Mouse (Mus musculus) forebrain, embryonic 13.5 days (tissue): Measurements from ENCODE around the gene Ecpas. TPM values are rescaled to one million over a fixed set of nuclear protein-coding genes. Genes with fewer than 3 reads are reported as not detected.

Experiments used
- ATAC-seq: fragments of 200-750 bp; cut with Nextera tagmentation; 2 replicates; pipeline ENCODE4 v1.8.0; 2017
- H3K27ac ChIP-seq: fragments of 300-500 bp; sonication (generic); 2 replicates; pipeline ENCODE4 v1.5.1; 2015; ENCODE audit warnings: inconsistent platforms, mild to moderate bottlenecking, moderate library complexity
- H3K27me3 ChIP-seq: fragments of 300-500 bp; sonication (generic); 2 replicates; pipeline ENCODE4 v1.6.1; 2015; ENCODE audit warnings: mild to moderate bottlenecking, inconsistent platforms
- H3K36me3 ChIP-seq: fragments of 300-500 bp; sonication (generic); 2 replicates; pipeline ENCODE4 v1.6.1; 2015; ENCODE audit warnings: mild to moderate bottlenecking, inconsistent platforms; ENCODE audit not compliant: poor library complexity, severe bottlenecking
- H3K4me1 ChIP-seq: fragments of 300-500 bp; sonication (generic); 2 replicates; pipeline ENCODE4 v1.6.1; 2015; ENCODE audit warnings: inconsistent platforms
- H3K4me2 ChIP-seq: fragments of 300-500 bp; sonication (generic); 2 replicates; pipeline ENCODE4 v1.6.1; 2015; ENCODE audit warnings: inconsistent platforms, mild to moderate bottlenecking, moderate library complexity
- H3K4me3 ChIP-seq: fragments of 300-500 bp; sonication (generic); 2 replicates; pipeline ENCODE4 v1.5.1; 2015; ENCODE audit warnings: mild to moderate bottlenecking, inconsistent platforms
- H3K9ac ChIP-seq: fragments of 300-500 bp; sonication (generic); 2 replicates; pipeline ENCODE4 v1.6.1; 2015; ENCODE audit warnings: mild to moderate bottlenecking, inconsistent platforms
- H3K9me3 ChIP-seq: fragments of 300-500 bp; sonication (generic); replicated peaks from 2 replicates; pipeline ENCODE4 v1.6.1; 2016; ENCODE audit warnings: inconsistent platforms
- WGBS: fragments of 180-500 bp; shearing (Covaris S2); methylation state at CpG from one replicate; pipeline ENCODE4 v1.1.7; 2015; 5-methylcytosine and 5-hydroxymethylcytosine counted together
- polyA plus RNA-seq: library from polyadenylated mRNA; unstranded; fragments of >200 nt; fragmentation: Nextera tagmentation; extraction: Ambion mirVana; gene quantifications from 2 replicates; pipeline ENCODE4 v1.2.1, GENCODE M21; 2015

The Ecpas gene
- polyA plus RNA-seq, 1 experiment from 2014 or later: 24.7 TPM

- peak; percentile 43; the same call in 1 of the 2 replicates for ATAC-seq
- Histone ChIP-seq H3K4me1 (no peaks in the 10 kb centered on the region), H3K4me2 (no peak overlapping the region), H3K4me3 (no peak overlapping the region), H3K36me3 (no peaks in the 10 kb centered on the region), H3K9ac (no peak overlapping the region), H3K27me3 (no peaks in the 10 kb centered on the region), H3K9me3 (no peaks in the 10 kb centered on the region), H3K27ac (no peak overlapping the region)
- WGBS: 85% methylated on average over 4 of the region's 4 CpGs
Measured at GRCm38 (mm10) chr4:58934308-58934707, 21.8 kb upstream of the Ecpas start.

- no peak for ATAC-seq
- Histone ChIP-seq H3K9ac (no peak overlapping the region), H3K4me3 (no peak overlapping the region), H3K27ac (no peak overlapping the region), H3K9me3 (no peaks in the 10 kb centered on the region), H3K27me3 (no peaks in the 10 kb centered on the region), H3K36me3 (no peaks in the 10 kb centered on the region), H3K4me2 (no peak overlapping the region), H3K4me1 (no peaks in the 10 kb centered on the region)
- WGBS: 94% methylated on average over 6 of the region's 6 CpGs
Measured at GRCm38 (mm10) chr4:58932541-58932940, 20.0 kb upstream of the Ecpas start.

- no peaks in the 10 kb centered on the region for H3K4me1 ChIP-seq
- H3K27me3 ChIP-seq: no peaks in the 10 kb centered on the region
- no peak overlapping the region for H3K9ac ChIP-seq
- H3K36me3 ChIP-seq: no peaks in the 10 kb centered on the region
- WGBS: 70% methylated on average over 3 of the region's 3 CpGs
- H3K4me3 ChIP-seq: no peak overlapping the region
- H3K4me2 ChIP-seq: no peak overlapping the region
- H3K27ac ChIP-seq: no peak overlapping the region
- H3K9me3 ChIP-seq: peaks cover 12% of the 10 kb centered on the region
- ATAC-seq: no peak
Measured at GRCm38 (mm10) chr4:58927661-58928060, 15.1 kb upstream of the Ecpas start.

- 39% methylated on average over 2 of the region's 2 CpGs for WGBS
- no peak for ATAC-seq
- H3K9ac ChIP-seq: no peak overlapping the region
- H3K36me3 ChIP-seq: no peaks in the 10 kb centered on the region
- peaks cover 12% of the 10 kb centered on the region for H3K9me3 ChIP-seq
- H3K27ac ChIP-seq: no peak overlapping the region
- no peaks in the 10 kb centered on the region for H3K27me3 ChIP-seq
- H3K4me3 ChIP-seq: no peak overlapping the region
- no peaks in the 10 kb centered on the region for H3K4me1 ChIP-seq
- H3K4me2 ChIP-seq: no peak overlapping the region
Measured at GRCm38 (mm10) chr4:58926120-58926519, 13.6 kb upstream of the Ecpas start.

GRCm38 (mm10) chr4:58925664-58926063 lies 13.1 kb upstream of the Ecpas start:
- Histone ChIP-seq H3K9me3 (peaks cover 12% of the 10 kb centered on the region), H3K27me3 (no peaks in the 10 kb centered on the region), H3K9ac (no peak overlapping the region), H3K4me2 (no peak overlapping the region), H3K36me3 (no peaks in the 10 kb centered on the region), H3K4me3 (no peak overlapping the region), H3K27ac (no peak overlapping the region), H3K4me1 (no peaks in the 10 kb centered on the region)
- no peak for ATAC-seq
- WGBS: 47% methylated on average over 5 of the region's 5 CpGs

- Histone ChIP-seq H3K9me3 (peaks cover 12% of the 10 kb centered on the region), H3K36me3 (no peaks in the 10 kb centered on the region), H3K4me3 (no peak overlapping the region), H3K4me1 (no peaks in the 10 kb centered on the region), H3K4me2 (no peak overlapping the region), H3K9ac (no peak overlapping the region), H3K27ac (no peak overlapping the region), H3K27me3 (no peaks in the 10 kb centered on the region)
- 83% methylated on average over 2 of the region's 2 CpGs for WGBS
- ATAC-seq: no peak
Measured at GRCm38 (mm10) chr4:58923933-58924332, 11.4 kb upstream of the Ecpas start.

GRCm38 (mm10) chr4:58915081-58915826 lies 2.7 kb upstream of the Ecpas start:
- no peak for ATAC-seq
- WGBS: 86% methylated on average over 8 of the region's 8 CpGs
- H3K4me3 ChIP-seq: no peak overlapping the region
- peaks cover 10% of the 10 kb centered on the region for H3K4me1 ChIP-seq
- H3K4me2 ChIP-seq: no peak overlapping the region
- H3K36me3 ChIP-seq: no peaks in the 10 kb centered on the region
- no peak overlapping the region for H3K9ac ChIP-seq
- H3K27ac ChIP-seq: no peak overlapping the region
- H3K27me3 ChIP-seq: no peaks in the 10 kb centered on the region
- H3K9me3 ChIP-seq: no peaks in the 10 kb centered on the region

- peak overlapping the region; percentile 69; the same call in 1 of the 2 replicates for H3K4me3 ChIP-seq
- H3K9me3 ChIP-seq: no peaks in the 10 kb centered on the region
- 32% methylated on average over 3 of the region's 3 CpGs for WGBS
- H3K4me2 ChIP-seq: peak overlapping the region; percentile 74
- H3K4me1 ChIP-seq: peaks cover 13% of the 10 kb centered on the region
- H3K9ac ChIP-seq: no peak overlapping the region
- no peak overlapping the region for H3K27ac ChIP-seq
- no peaks in the 10 kb centered on the region for H3K36me3 ChIP-seq
- no peaks in the 10 kb centered on the region for H3K27me3 ChIP-seq
- no peak for ATAC-seq
Measured at GRCm38 (mm10) chr4:58913336-58914026, 932 bp upstream of the Ecpas start.

- Histone ChIP-seq H3K9me3 (no peaks in the 10 kb centered on the region), H3K4me1 (peaks cover 13% of the 10 kb centered on the region), H3K4me2 (peak overlapping the region; percentile 74), H3K27me3 (no peaks in the 10 kb centered on the region), H3K9ac (peak overlapping the region; percentile 95), H3K4me3 (peak overlapping the region; percentile 69), H3K27ac (peak overlapping the region; percentile 97), H3K36me3 (no peaks in the 10 kb centered on the region)
- peak; percentile 86 for ATAC-seq
- under 1% methylated on average over 97 of the region's 126 CpGs for WGBS
Measured at GRCm38 (mm10) chr4:58911831-58912628, 519 bp downstream of the Ecpas start.

GRCm38 (mm10) chr4:58911069-58911830 lies 1.3 kb downstream of the Ecpas start:
- H3K4me3 ChIP-seq: peak overlapping the region; percentile 69
- peak overlapping the region; percentile 74 for H3K4me2 ChIP-seq
- ATAC-seq: peak; percentile 70
- H3K9ac ChIP-seq: peak overlapping the region; percentile 95
- H3K27me3 ChIP-seq: no peaks in the 10 kb centered on the region
- under 1% methylated on average over 56 of the region's 56 CpGs for WGBS
- H3K36me3 ChIP-seq: no peaks in the 10 kb centered on the region
- peaks cover 13% of the 10 kb centered on the region for H3K4me1 ChIP-seq
- no peaks in the 10 kb centered on the region for H3K9me3 ChIP-seq
- peak overlapping the region; percentile 97 for H3K27ac ChIP-seq

GRCm38 (mm10) chr4:58910175-58911068 lies 2.1 kb downstream of the Ecpas start:
- no peak for ATAC-seq
- Histone ChIP-seq H3K4me3 (peak overlapping the region; percentile 69), H3K27ac (no peak overlapping the region), H3K36me3 (no peaks in the 10 kb centered on the region), H3K9me3 (no peaks in the 10 kb centered on the region), H3K4me1 (peaks cover 13% of the 10 kb centered on the region), H3K9ac (peak overlapping the region; percentile 95), H3K27me3 (no peaks in the 10 kb centered on the region), H3K4me2 (peak overlapping the region; percentile 74)
- 33% methylated on average over 16 of the region's 16 CpGs for WGBS
